Mouse (Mus musculus): Measurements from ENCODE around the gene Tanc2.

DNA sequence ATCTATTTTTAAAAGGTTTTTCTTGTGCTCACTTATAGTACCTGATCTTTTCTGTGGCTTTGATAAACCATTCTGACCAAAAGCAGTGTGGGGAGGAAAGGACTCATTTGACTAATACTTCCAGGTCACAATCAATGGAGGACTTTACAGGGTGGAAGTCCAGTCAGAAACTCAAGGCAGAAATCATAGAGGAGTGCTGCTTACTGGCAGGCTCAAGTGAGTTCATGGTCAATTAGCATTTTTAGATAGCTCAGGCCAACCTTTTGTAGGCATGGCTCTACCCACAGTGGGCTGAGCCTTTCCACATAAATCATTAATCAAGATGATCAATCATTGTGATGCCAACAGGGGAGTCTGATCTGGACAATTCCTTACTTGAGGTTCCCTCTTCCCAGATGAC, 12.4 kb downstream of the Tanc2 start:
- no peak for TF ChIP-seq CTCF (IDR thresholded peaks at IDR 0.05)
- TF ChIP-seq EP300 (IDR thresholded peaks at IDR 0.05) = no peak

All from lung, postnatal 0 days (tissue).